Mouse (Mus musculus): ENCODE results near the gene Kdm4b. TPM values are rescaled to one million over a fixed set of nuclear protein-coding genes. Genes with fewer than 3 reads are reported as not detected.

Gene Kdm4b
- polyA plus RNA-seq, 1 experiment from 2014 or later: 6.1 TPM

DNA sequence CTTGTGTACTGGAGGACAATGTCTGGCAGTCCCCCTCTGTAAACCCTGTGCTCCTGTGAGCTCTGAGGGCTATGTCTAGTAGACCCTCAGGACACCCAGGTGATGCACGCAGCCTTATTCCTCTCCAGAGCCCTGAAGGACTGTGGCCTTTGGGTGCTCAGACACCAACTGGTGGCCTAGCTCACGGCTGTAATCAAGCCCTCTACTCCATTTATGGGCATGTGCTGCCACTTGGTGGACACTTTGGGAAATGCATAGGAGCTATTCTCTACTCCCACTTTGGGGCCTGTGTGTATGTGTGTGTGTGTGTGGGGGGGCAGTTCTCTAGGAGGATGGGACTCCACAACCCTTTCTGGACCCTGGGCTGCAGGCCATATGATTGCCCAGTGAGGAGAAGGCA lies 24.8 kb downstream of the Kdm4b start:
- no peak overlapping the region for H3K27ac ChIP-seq
- no peak overlapping the region for H3K9ac ChIP-seq
- H3K9me3 ChIP-seq (replicated peaks): no peaks in the 10 kb centered on the region
- no peak overlapping the region for H3K4me3 ChIP-seq (replicated peaks)
- peaks cover 40% of the 10 kb centered on the region for H3K4me1 ChIP-seq (replicated peaks)
- no peaks in the 10 kb centered on the region for H3K27me3 ChIP-seq
- DNase-seq: peak; percentile 67
- H3K4me2 ChIP-seq: no peak overlapping the region
- peak; percentile 16 for ATAC-seq (ENCODE audit: low read depth)
- WGBS (ENCODE audit: insufficient replicate concordance): 24% methylated on average over 2 of the region's 2 CpGs
- peaks cover 38% of the 10 kb centered on the region for H3K36me3 ChIP-seq

- Histone ChIP-seq H3K9me3 (replicated peaks) (no peaks in the 10 kb centered on the region), H3K36me3 (peaks cover 41% of the 10 kb centered on the region), H3K4me2 (no peak overlapping the region), H3K9ac (no peak overlapping the region), H3K27ac (no peak overlapping the region), H3K4me3 (replicated peaks) (no peak overlapping the region), H3K27me3 (no peaks in the 10 kb centered on the region), H3K4me1 (replicated peaks) (0 out of 2 replicates have a peak, but pooled peaks cover 3% of the 10 kb centered on the region)
- ATAC-seq (ENCODE audit: low read depth) (peak; percentile 38; the same call in 1 of the 2 replicates), DNase-seq (peak; percentile 41)
- WGBS (ENCODE audit: insufficient replicate concordance): 53% methylated on average over 9 of the region's 9 CpGs
Observed at GRCm38 (mm10) chr17:56356921-56357885, 31.3 kb downstream of the Kdm4b start.

DNA sequence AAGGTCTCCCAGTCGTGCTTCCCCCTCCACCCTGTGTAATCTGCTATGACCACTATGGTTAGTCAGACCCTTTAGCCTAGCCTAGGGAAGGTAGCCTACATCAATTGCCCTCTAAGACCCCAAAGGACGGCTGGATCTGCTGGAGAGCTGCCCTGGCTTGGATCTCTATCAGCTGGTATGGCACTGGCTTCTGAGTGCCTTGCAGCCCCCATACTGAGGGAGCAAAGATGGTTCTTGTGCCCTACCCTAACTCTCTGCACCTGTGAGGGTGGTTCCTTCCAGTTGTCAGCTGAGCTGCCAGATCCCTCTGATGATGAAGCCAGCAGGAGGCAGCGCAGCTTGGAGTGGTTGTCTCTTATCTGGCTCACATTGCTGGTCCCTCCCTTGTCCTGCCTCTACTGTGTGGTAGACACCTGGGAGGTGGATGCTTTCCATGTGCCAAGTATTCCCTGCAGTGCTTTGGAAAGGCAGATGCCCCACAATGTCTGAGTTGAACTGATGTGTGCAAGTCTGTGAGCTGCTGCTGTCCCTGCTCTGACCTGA lies 33.4 kb downstream of the Kdm4b start:
- no peaks in the 10 kb centered on the region for H3K9me3 ChIP-seq (replicated peaks)
- WGBS (ENCODE audit: insufficient replicate concordance): 60% methylated on average over 3 of the region's 3 CpGs
- H3K4me3 ChIP-seq (replicated peaks): no peak overlapping the region
- H3K27ac ChIP-seq: no peak overlapping the region
- H3K4me2 ChIP-seq: no peak overlapping the region
- H3K4me1 ChIP-seq (replicated peaks): 0 out of 2 replicates have a peak, but pooled peaks cover 3% of the 10 kb centered on the region
- H3K27me3 ChIP-seq: no peaks in the 10 kb centered on the region
- H3K36me3 ChIP-seq: peaks cover 24% of the 10 kb centered on the region
- H3K9ac ChIP-seq: no peak overlapping the region
- DNase-seq (no peak), ATAC-seq (ENCODE audit: low read depth) (no peak)

GRCm38 (mm10) chr17:56359864-56360263 lies 34.0 kb downstream of the Kdm4b start:
- DNase-seq (no peak), ATAC-seq (ENCODE audit: low read depth) (no peak)
- Histone ChIP-seq H3K9ac (no peak overlapping the region), H3K4me2 (no peak overlapping the region), H3K27me3 (no peaks in the 10 kb centered on the region), H3K36me3 (peaks cover 20% of the 10 kb centered on the region), H3K9me3 (replicated peaks) (no peaks in the 10 kb centered on the region), H3K4me1 (replicated peaks) (0 out of 2 replicates have a peak, but pooled peaks cover 3% of the 10 kb centered on the region), H3K4me3 (replicated peaks) (no peak overlapping the region), H3K27ac (no peak overlapping the region)
- WGBS (ENCODE audit: insufficient replicate concordance): 70% methylated on average over 1 of the region's 1 CpGs

DNA sequence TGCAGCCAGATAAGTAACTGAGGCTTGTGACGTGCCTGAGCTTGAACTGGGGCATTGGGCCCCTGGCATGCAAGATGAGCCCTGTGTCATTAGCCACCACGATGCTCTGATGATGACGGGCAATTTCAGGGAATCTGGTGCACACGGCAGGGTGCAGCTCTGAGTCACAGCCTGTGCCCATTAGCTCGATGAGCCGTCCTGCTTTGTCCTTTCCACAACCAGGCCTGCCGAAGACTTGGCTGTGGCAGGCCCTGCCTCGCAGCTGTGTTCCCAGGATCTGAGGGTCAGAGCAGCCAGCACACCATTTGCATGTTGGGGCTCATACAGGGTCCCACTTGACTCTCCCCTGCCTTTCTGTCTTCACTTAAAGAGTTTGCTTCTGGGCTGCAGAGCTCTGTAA lies 34.6 kb downstream of the Kdm4b start:
- ATAC-seq (ENCODE audit: low read depth) (no peak), DNase-seq (no peak)
- 0 out of 2 replicates have a peak, but pooled peaks cover 3% of the 10 kb centered on the region for H3K4me1 ChIP-seq (replicated peaks)
- H3K4me3 ChIP-seq (replicated peaks): no peak overlapping the region
- H3K4me2 ChIP-seq: no peak overlapping the region
- H3K27ac ChIP-seq: no peak overlapping the region
- H3K27me3 ChIP-seq: no peaks in the 10 kb centered on the region
- peaks cover 14% of the 10 kb centered on the region for H3K36me3 ChIP-seq
- H3K9me3 ChIP-seq (replicated peaks): no peaks in the 10 kb centered on the region
- no peak overlapping the region for H3K9ac ChIP-seq
- 74% methylated on average over 8 of the region's 8 CpGs for WGBS (ENCODE audit: insufficient replicate concordance)

GRCm38 (mm10) chr17:56361542-56361941 lies 35.7 kb downstream of the Kdm4b start:
- ATAC-seq (ENCODE audit: low read depth): no peak

GRCm38 (mm10) chr17:56365791-56366673 lies 40.2 kb downstream of the Kdm4b start:
- Histone ChIP-seq H3K9ac (no peak overlapping the region), H3K9me3 (replicated peaks) (no peaks in the 10 kb centered on the region), H3K36me3 (peaks cover 2% of the 10 kb centered on the region; the same call in 1 of the 2 replicates), H3K4me1 (replicated peaks) (peaks cover 6% of the 10 kb centered on the region), H3K27ac (no peak overlapping the region), H3K27me3 (no peaks in the 10 kb centered on the region), H3K4me2 (no peak overlapping the region), H3K4me3 (replicated peaks) (no peak overlapping the region)
- 57% methylated on average over 7 of the region's 7 CpGs for WGBS (ENCODE audit: insufficient replicate concordance)
- DNase-seq (no peak), ATAC-seq (ENCODE audit: low read depth) (peak; percentile 45; the same call in 1 of the 2 replicates)

More at GRCm38 (mm10) chr17:56361542-56361941, 35.7 kb downstream of the Kdm4b start:
- Histone ChIP-seq H3K4me2 (no peak overlapping the region), H3K4me3 (replicated peaks) (no peak overlapping the region), H3K9me3 (replicated peaks) (no peaks in the 10 kb centered on the region), H3K36me3 (peaks cover 5% of the 10 kb centered on the region), H3K4me1 (replicated peaks) (peaks cover 9% of the 10 kb centered on the region), H3K27ac (no peak overlapping the region), H3K27me3 (no peaks in the 10 kb centered on the region), H3K9ac (no peak overlapping the region)
- DNase-seq: no peak
- 56% methylated on average over 2 of the region's 2 CpGs for WGBS (ENCODE audit: insufficient replicate concordance)

DNA sequence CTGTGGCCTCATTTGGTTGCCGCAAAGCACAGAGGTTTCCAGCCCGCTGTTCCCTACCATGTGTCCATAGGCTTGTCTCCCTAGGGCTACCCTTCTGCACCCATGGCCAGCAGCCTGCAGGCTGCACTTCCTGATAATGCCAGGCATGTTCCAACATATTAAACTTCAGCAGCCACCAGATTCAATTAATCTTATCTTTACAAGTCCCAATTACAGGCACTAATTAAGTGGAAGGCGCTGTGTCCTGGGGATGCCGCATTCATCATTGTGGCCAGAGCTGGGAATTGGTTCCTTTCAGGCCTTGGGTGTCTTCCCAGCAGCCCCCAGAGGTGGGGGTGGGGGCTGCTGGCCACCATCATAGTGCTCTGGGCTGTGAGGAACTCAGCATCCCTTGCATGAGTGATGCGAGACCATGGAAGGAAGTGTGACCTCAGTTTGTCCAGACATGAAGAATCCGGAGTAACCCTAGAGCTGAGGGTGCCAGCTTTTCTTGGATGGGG lies 42.5 kb downstream of the Kdm4b start:
- Histone ChIP-seq H3K27ac (no peak overlapping the region), H3K4me2 (no peak overlapping the region), H3K4me1 (replicated peaks) (peaks cover 11% of the 10 kb centered on the region), H3K36me3 (peaks cover 2% of the 10 kb centered on the region; the same call in 1 of the 2 replicates), H3K27me3 (no peaks in the 10 kb centered on the region), H3K4me3 (replicated peaks) (no peak overlapping the region), H3K9me3 (replicated peaks) (no peaks in the 10 kb centered on the region), H3K9ac (no peak overlapping the region)
- DNase-seq (no peak), ATAC-seq (ENCODE audit: low read depth) (no peak)
- WGBS (ENCODE audit: insufficient replicate concordance): 83% methylated on average over 6 of the region's 6 CpGs

- H3K4me1 ChIP-seq (replicated peaks): peaks cover 12% of the 10 kb centered on the region
- no peak overlapping the region for H3K4me2 ChIP-seq
- H3K9me3 ChIP-seq (replicated peaks): no peaks in the 10 kb centered on the region
- peaks cover 2% of the 10 kb centered on the region; the same call in 1 of the 2 replicates for H3K36me3 ChIP-seq
- H3K4me3 ChIP-seq (replicated peaks): no peak overlapping the region
- H3K9ac ChIP-seq: no peak overlapping the region
- DNase-seq: no peak
- WGBS (ENCODE audit: insufficient replicate concordance): 82% methylated on average over 3 of the region's 3 CpGs
- no peak overlapping the region; the same call in 1 of the 2 replicates for H3K27ac ChIP-seq
- no peak for ATAC-seq (ENCODE audit: low read depth)
- no peaks in the 10 kb centered on the region for H3K27me3 ChIP-seq
Observed at GRCm38 (mm10) chr17:56370090-56370489, 44.2 kb downstream of the Kdm4b start.

DNA sequence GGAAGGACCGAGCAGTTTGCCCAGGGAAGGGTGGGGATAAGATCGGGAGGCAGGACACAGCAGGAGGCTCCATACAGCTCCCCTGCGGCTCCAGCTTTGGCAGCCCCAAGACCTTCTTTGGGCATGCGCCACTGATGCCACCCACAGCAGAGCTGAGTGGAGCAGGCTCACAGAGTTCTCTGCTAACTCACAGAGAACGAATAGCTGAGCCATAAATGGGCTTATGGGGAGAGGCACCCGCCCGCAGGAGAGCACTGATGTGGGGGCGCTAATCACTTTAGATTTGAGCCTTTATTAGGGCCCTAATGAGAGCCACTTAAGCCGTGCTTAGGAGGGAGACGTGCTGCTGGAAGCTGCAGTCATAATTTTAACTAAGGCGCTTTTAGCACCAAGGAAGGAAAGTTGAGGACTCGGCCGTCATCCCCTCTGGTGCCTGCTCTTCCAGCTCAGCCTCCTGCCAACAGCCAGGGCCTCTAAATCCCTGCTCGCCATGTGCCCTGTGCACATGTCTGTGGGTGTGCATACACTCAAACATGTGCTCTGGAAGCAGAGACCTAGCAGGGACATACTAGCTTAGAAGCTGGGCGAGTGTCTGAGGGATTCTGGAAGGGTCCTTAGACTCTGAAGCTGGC lies 45.3 kb downstream of the Kdm4b start:
- DNase-seq: no peak

More for the DNA sequence above, 45.3 kb downstream of the Kdm4b start:
- Histone ChIP-seq H3K27ac (no peak overlapping the region), H3K4me3 (replicated peaks) (no peak overlapping the region), H3K9ac (no peak overlapping the region), H3K9me3 (replicated peaks) (no peaks in the 10 kb centered on the region), H3K4me1 (replicated peaks) (peaks cover 6% of the 10 kb centered on the region), H3K27me3 (no peaks in the 10 kb centered on the region), H3K36me3 (peaks cover 12% of the 10 kb centered on the region; the same call in 1 of the 2 replicates), H3K4me2 (no peak overlapping the region)
- WGBS (ENCODE audit: insufficient replicate concordance): 77% methylated on average over 15 of the region's 15 CpGs
- no peak for ATAC-seq (ENCODE audit: low read depth)

Data from liver, embryonic 13.5 days (tissue).